Mouse (Mus musculus) 416B (cell line): ENCODE measurements at regions not wholly inside any gene's neighbourhood (a gene's known extent, or its start where the extent isn't known, plus 50 kb on each side); places are given as distances from the start of the nearest gene placed in this dataset.

Experiments
- DNase-seq: peaks from one replicate; pipeline ENCODE4 v3.0.0; 2011; ENCODE audit warnings: low read depth

- peak; percentile 11 for DNase-seq
Measured at GRCm38 (mm10) chr6:102977122-102977521, 404.2 kb upstream of the Cntn3 start.

GRCm38 (mm10) chr6:103023326-103023725 is 450.4 kb upstream of the Cntn3 start:
- DNase-seq: no peak

GRCm38 (mm10) chr6:103024006-103024405 is 451.1 kb upstream of the Cntn3 start:
- DNase-seq: no peak

GRCm38 (mm10) chr6:103028150-103028549 is 455.2 kb upstream of the Cntn3 start:
- DNase-seq: no peak

GRCm38 (mm10) chr6:103033418-103033817 is 460.5 kb upstream of the Cntn3 start:
- no peak for DNase-seq

GRCm38 (mm10) chr6:103033919-103034318 is 461.0 kb upstream of the Cntn3 start:
- DNase-seq: peak; percentile 1

GRCm38 (mm10) chr6:103060591-103060990 is 449.8 kb upstream of the Chl1 start:
- no peak for DNase-seq

- DNase-seq: peak; percentile 5
Measured at GRCm38 (mm10) chr6:103106189-103106588, 404.2 kb upstream of the Chl1 start.

GRCm38 (mm10) chr6:103119537-103119936 is 390.8 kb upstream of the Chl1 start:
- no peak for DNase-seq

- no peak for DNase-seq
Measured at GRCm38 (mm10) chr6:103140851-103141250, 369.5 kb upstream of the Chl1 start.

- DNase-seq: no peak
Measured at GRCm38 (mm10) chr6:103177851-103178250, 332.5 kb upstream of the Chl1 start.

- DNase-seq: no peak
Measured at GRCm38 (mm10) chr6:103183355-103183754, 327.0 kb upstream of the Chl1 start.

- no peak for DNase-seq
Measured at GRCm38 (mm10) chr6:103196838-103197237, 313.5 kb upstream of the Chl1 start.

- peak; percentile 47 for DNase-seq
Measured at GRCm38 (mm10) chr6:103201605-103202004, 308.8 kb upstream of the Chl1 start.

GRCm38 (mm10) chr6:103209202-103209601 is 301.2 kb upstream of the Chl1 start:
- no peak for DNase-seq

- DNase-seq: no peak
Measured at GRCm38 (mm10) chr6:103213160-103213559, 297.2 kb upstream of the Chl1 start.

- DNase-seq: no peak
Measured at GRCm38 (mm10) chr6:103236896-103237295, 273.5 kb upstream of the Chl1 start.

- no peak for DNase-seq
Measured at GRCm38 (mm10) chr6:103268984-103269383, 241.4 kb upstream of the Chl1 start.

GRCm38 (mm10) chr6:103272216-103272615 is 238.2 kb upstream of the Chl1 start:
- DNase-seq: no peak

- peak; percentile 11 for DNase-seq
Measured at GRCm38 (mm10) chr6:103275071-103275470, 235.3 kb upstream of the Chl1 start.

- peak; percentile 22 for DNase-seq
Measured at GRCm38 (mm10) chr6:103275476-103275875, 234.9 kb upstream of the Chl1 start.

- peak; percentile 81 for DNase-seq
Measured at GRCm38 (mm10) chr6:103296015-103296414, 214.4 kb upstream of the Chl1 start.

- peak; percentile 78 for DNase-seq
Measured at GRCm38 (mm10) chr6:103306420-103307249, 203.8 kb upstream of the Chl1 start.

- DNase-seq: no peak
Measured at GRCm38 (mm10) chr6:103307250-103307580, 203.2 kb upstream of the Chl1 start.
